Mouse (Mus musculus) E14TG2a.4 (cell line): ENCODE data around the gene Vwde.

Source experiments
- CTCF ChIP-seq: conservative IDR thresholded peaks from 2 replicates; pipeline ENCODE4 v1.5.1; 2014; ENCODE audit warnings: low read length
- POU5F1 ChIP-seq: IDR thresholded peaks from 2 replicates; pipeline ENCODE4 v1.6.1; 2014; ENCODE audit warnings: low read length, borderline replicate concordance

DNA sequence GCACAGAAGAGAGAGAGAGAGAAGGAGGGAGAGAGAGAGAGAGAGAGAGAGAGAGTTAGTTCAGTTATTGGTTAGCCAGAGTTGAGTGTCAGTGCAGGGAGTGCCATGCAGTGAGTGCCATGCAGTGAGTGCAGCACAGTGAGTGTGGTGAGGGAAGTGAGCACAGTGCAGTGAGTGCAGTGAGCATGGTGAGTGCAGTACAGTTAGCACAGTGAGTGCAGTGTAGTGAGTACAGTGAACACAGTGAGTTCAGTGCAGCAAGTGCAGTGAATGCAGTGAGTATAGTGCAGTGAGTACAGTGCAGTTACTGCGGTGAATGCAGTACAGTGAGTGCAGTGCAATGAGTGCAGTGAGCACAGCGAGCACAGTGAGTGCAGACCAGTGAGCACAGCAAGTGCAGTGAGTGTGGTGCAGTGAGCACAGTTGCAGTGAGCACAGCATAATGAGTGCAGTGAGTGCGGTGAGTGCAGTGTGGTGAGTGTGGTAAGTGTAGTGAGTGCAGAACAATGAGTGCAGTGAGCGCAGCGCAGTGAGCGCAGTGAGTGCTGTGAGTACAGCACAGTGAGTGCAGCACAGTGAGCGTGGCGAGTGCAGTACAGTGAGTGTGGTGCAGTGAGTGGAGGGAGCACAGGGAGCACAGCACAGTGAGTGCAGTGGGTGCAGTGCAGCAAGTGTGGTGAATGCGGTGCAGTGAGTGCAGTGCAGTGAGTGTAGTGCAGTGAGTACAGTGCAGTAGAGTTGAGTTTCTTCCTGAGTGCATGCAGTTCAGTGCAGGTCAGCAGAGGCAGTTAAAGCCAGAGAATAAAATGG lies 70.7 kb downstream of the Vwde start:
- TF ChIP-seq CTCF (no peak), POU5F1 (no peak)
